Mouse (Mus musculus): ENCODE data around the gene Tns3.

DNA sequence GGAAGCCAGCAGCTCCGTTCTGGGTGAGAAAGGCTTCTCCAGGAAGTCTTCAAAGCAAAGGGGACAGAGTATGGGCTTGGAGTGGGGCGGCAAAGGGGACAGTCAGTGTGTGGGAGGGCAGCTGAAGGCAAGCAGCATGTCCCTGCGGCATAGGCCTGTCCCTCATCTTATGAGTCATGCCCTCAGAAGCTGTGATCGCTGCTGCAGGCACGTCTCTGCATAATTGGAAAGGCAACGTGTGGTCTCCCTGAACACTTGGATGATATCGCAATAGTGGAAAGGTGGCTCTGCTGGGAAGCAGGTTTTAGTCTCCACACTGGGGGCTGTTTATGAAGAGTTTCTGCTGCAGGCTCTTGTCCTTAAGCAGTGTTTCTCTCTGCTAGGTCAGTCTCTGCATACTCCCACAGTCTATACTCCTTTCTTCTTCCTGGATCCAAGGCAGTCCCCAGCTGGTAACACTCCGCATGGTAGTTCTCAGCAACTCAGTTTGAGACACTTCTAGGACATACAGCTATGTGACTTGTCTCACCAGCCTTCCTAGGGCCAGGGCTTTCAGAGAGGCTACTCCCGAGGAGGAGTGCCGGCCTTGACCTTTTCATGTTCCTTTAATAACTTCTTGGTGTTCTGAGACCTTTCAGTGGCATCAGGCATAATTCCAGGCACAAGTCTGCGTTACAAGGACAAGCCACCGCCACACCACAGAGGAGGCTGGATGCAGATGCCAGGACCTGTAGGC, 14.1 kb upstream of the Tns3 start:
- TF ChIP-seq CTCF (IDR thresholded peaks at IDR 0.05; ENCODE audit: borderline replicate concordance, insufficient read depth, low read depth, low read length) (no peak), POLR2A (IDR thresholded peaks at IDR 0.05; ENCODE audit: borderline replicate concordance, insufficient read depth, low read length) (no peak)
